Mouse (Mus musculus): ENCODE data around the gene Tmem59.

DNA sequence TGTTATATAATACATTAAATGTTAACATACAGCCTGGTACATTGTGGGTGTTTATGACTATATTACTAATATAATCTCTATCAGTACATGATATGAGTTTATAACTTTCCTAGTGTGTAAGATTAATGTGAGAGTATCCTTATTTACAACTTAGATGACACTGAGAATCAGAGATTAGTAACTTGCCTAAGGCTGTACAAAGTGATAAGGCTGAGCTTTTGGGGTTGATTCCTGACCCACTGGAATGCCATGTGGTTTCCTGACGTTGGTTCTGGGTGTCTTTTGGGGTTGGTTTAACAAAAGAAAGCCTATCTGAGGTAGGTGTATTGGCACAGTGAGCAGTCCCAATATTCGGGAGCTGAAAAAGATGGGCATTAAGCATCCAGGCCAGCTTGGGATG is 4.6 kb downstream of the Tmem59 start:
- TF ChIP-seq GATA1 (IDR thresholded peaks at IDR 0.05; ENCODE audit: borderline replicate concordance, low read length) (no peak), FLI1 (IDR thresholded peaks at IDR 0.05; ENCODE audit: low read length) (no peak)
